Mouse (Mus musculus): ENCODE measurements around the gene Pdlim7. TPM values are rescaled to one million over a fixed set of nuclear protein-coding genes. Genes with fewer than 3 reads are reported as not detected.
A peak's percentile ranks its signal among the peaks of the same experiment; 100 is the strongest.

Gene Pdlim7
- total and polyA plus RNA-seq, 3 experiments, result 8.7 to 32.5 (median 11.2) TPM

GRCm38 (mm10) chr13:55450511-55450980, 62.9 kb downstream of the Pdlim7 start:
- peaks cover 48 to 62% of the 10 kb centered on the region in 2 experiments for H3K36me3 ChIP-seq (replicated peaks in 1 of 2; ENCODE audit: control insufficient read depth in 1 of 2, insufficient read depth in 1 of 2, low read length in 1 of 2)
- in situ Hi-C loops (cut with MboI; ENCODE audit: low pct_ligation_motif_present, low pct_unique_long_range_greater_than_20kb, low sequenced_read_pairs), result no loop called here
- H3K27ac ChIP-seq (ENCODE audit: insufficient read depth, low read depth), result no peak overlapping the region

GRCm38 (mm10) chr13:55449679-55450441, 63.6 kb downstream of the Pdlim7 start:
- Histone ChIP-seq H3K79me2 (replicated peaks; ENCODE audit: control insufficient read depth, extremely low read depth, insufficient read depth, poor library complexity, severe bottlenecking) (peaks cover 34% of the 10 kb centered on the region), H3K4me2 (ENCODE audit: insufficient read depth, low read depth, poor library complexity, severe bottlenecking) (peak overlapping the region; percentile 43; the same call in 1 of the 2 replicates), H3K4me1 (ENCODE audit: control insufficient read depth in 1 of 2, insufficient read depth in 2 of 2) (peaks cover 26 to 55% of the 10 kb centered on the region in 2 experiments), H3K9ac (ENCODE audit: insufficient read depth, low read depth) (no peak overlapping the region; the same call in 1 of the 2 replicates), H3K27ac (ENCODE audit: insufficient read depth, low read depth) (peak overlapping the region; percentile 84), H3K4me3 (replicated peaks in 1 of 3; ENCODE audit: low read depth in 2 of 3, low read length in 2 of 3, poor library complexity in 1 of 3) (no peak overlapping the region), H3K27me3 (replicated peaks) (no peaks in the 10 kb centered on the region), H3K9me3 (replicated peaks; ENCODE audit: low read length) (no peaks in the 10 kb centered on the region), H3K36me3 (replicated peaks in 1 of 2; ENCODE audit: control insufficient read depth in 1 of 2, insufficient read depth in 1 of 2, low read length in 1 of 2) (peaks cover 43 to 56% of the 10 kb centered on the region in 2 experiments)
- dilution Hi-C loops (cut with MboI; ENCODE audit: extremely low pct_ligation_motif_present, extremely low pct_unique_long_range_greater_than_20kb, low sequenced_read_pairs) (no loop called here), in situ Hi-C loops (cut with MboI; ENCODE audit: low pct_ligation_motif_present, low pct_unique_long_range_greater_than_20kb, low sequenced_read_pairs) (no loop called here)
- TF ChIP-seq EP300 (IDR thresholded peaks at IDR 0.05; ENCODE audit: low read length), result peak; percentile 72
- peak; percentile 86 for TF ChIP-seq ETS1 (conservative IDR thresholded peaks at IDR 0.05; ENCODE audit: low read depth, low read length)
- TF ChIP-seq UBTF (IDR thresholded peaks at IDR 0.05; ENCODE audit: low read depth, low read length), result no peak
- 0 out of 2 replicates have a peak, but pooled peaks have one; percentile 1 for TF ChIP-seq ELF1 (IDR thresholded peaks at IDR 0.05; ENCODE audit: low read depth, low read length)
- TF ChIP-seq CHD2 (IDR thresholded peaks at IDR 0.05; ENCODE audit: low read length), result peak; percentile 9; the same call in 1 of the 2 replicates
- no peak for TF ChIP-seq E2F4 (IDR thresholded peaks at IDR 0.05; ENCODE audit: insufficient replicate concordance, low read depth, low read length)
- peak; percentile 85 for TF ChIP-seq IRF4 (IDR thresholded peaks at IDR 0.05; ENCODE audit: low read depth, low read length)
- no peak for TF ChIP-seq NRF1 (IDR thresholded peaks at IDR 0.05; ENCODE audit: low read depth, low read length)
- 0 out of 2 replicates have a peak, but pooled peaks have one; percentile 10 for TF ChIP-seq SMC3 (IDR thresholded peaks at IDR 0.05; ENCODE audit: low read depth, low read length)
- no peak for TF ChIP-seq MAZ (IDR thresholded peaks at IDR 0.05; ENCODE audit: low read depth, low read length)
- peak; percentile 66; the same call in 1 of the 2 replicates for TF ChIP-seq BHLHE40 (IDR thresholded peaks at IDR 0.05; ENCODE audit: low read depth, low read length)
- TF ChIP-seq TCF12 (IDR thresholded peaks at IDR 0.05; ENCODE audit: low read depth, low read length), result peak; percentile 98
- peak; percentile 62 for TF ChIP-seq MEF2A (IDR thresholded peaks at IDR 0.05; ENCODE audit: borderline replicate concordance, low read depth, low read length)
- TF ChIP-seq MXI1 (IDR thresholded peaks at IDR 0.05; ENCODE audit: low read depth, low read length), result peak; percentile 49; the same call in 1 of the 2 replicates
- TF ChIP-seq POLR2A (IDR thresholded peaks at IDR 0.05; ENCODE audit: low read depth, low read length), result peak; percentile 39; the same call in 1 of the 2 replicates
- no peak for TF ChIP-seq ZC3H11A (IDR thresholded peaks at IDR 0.05; ENCODE audit: low read depth, low read length)
- peak; percentile 79 for TF ChIP-seq MYC (IDR thresholded peaks at IDR 0.05; ENCODE audit: low read depth, low read length)
- no peak for TF ChIP-seq JUN (IDR thresholded peaks at IDR 0.05; ENCODE audit: insufficient read depth, low read depth, low read length)
- peak; percentile 50 for TF ChIP-seq MAX (IDR thresholded peaks at IDR 0.05; ENCODE audit: low read length)
- peak; percentile 78 for DNase-seq (ENCODE audit: extremely low read depth)

More at GRCm38 (mm10) chr13:55450511-55450980, 62.9 kb downstream of the Pdlim7 start:
- H3K4me3 ChIP-seq (replicated peaks in 1 of 3; ENCODE audit: low read depth in 2 of 3, low read length in 2 of 3, poor library complexity in 1 of 3), result no peak overlapping the region
- TF ChIP-seq UBTF (IDR thresholded peaks at IDR 0.05; ENCODE audit: low read depth, low read length) (no peak), EP300 (IDR thresholded peaks at IDR 0.05; ENCODE audit: low read length) (no peak), TBP (conservative IDR thresholded peaks at IDR 0.05; ENCODE audit: low read depth, low read length) (no peak), CHD1 (IDR thresholded peaks at IDR 0.05; ENCODE audit: low read depth, low read length) (no peak), MAX (IDR thresholded peaks at IDR 0.05; ENCODE audit: low read length) (no peak), ZKSCAN1 (IDR thresholded peaks at IDR 0.05; ENCODE audit: borderline replicate concordance, low read depth, low read length) (no peak), TCF12 (IDR thresholded peaks at IDR 0.05; ENCODE audit: low read depth, low read length) (no peak), USF2 (conservative IDR thresholded peaks at IDR 0.05; ENCODE audit: low read depth, low read length) (no peak), POLR2AphosphoS2 (IDR thresholded peaks at IDR 0.05; ENCODE audit: low read depth, low read length) (no peak), NELFE (IDR thresholded peaks at IDR 0.05; ENCODE audit: low read depth, low read length) (no peak), MXI1 (IDR thresholded peaks at IDR 0.05; ENCODE audit: low read depth, low read length) (no peak), MAFK (IDR thresholded peaks at IDR 0.05; ENCODE audit: insufficient replicate concordance, low read length) (no peak), JUND (conservative IDR thresholded peaks at IDR 0.05; ENCODE audit: low read depth, low read length) (no peak), ELF1 (IDR thresholded peaks at IDR 0.05; ENCODE audit: low read depth, low read length) (no peak), HCFC1 (IDR thresholded peaks at IDR 0.05; ENCODE audit: low read depth, low read length) (no peak), ZC3H11A (IDR thresholded peaks at IDR 0.05; ENCODE audit: low read depth, low read length) (no peak), POLR2A (IDR thresholded peaks at IDR 0.05; ENCODE audit: low read depth, low read length) (no peak), ETS1 (conservative IDR thresholded peaks at IDR 0.05; ENCODE audit: low read depth, low read length) (no peak)
- no peaks in the 10 kb centered on the region for H3K9me3 ChIP-seq (replicated peaks; ENCODE audit: low read length)
- H3K27me3 ChIP-seq (replicated peaks), result no peaks in the 10 kb centered on the region
- dilution Hi-C loops (cut with MboI; ENCODE audit: extremely low pct_ligation_motif_present, extremely low pct_unique_long_range_greater_than_20kb, low sequenced_read_pairs), result no loop called here
- H3K79me2 ChIP-seq (replicated peaks; ENCODE audit: control insufficient read depth, extremely low read depth, insufficient read depth, poor library complexity, severe bottlenecking), result peaks cover 31% of the 10 kb centered on the region
- peaks cover 26 to 55% of the 10 kb centered on the region in 2 experiments for H3K4me1 ChIP-seq (ENCODE audit: control insufficient read depth in 1 of 2, insufficient read depth in 2 of 2)
- H3K4me2 ChIP-seq (ENCODE audit: insufficient read depth, low read depth, poor library complexity, severe bottlenecking), result no peak overlapping the region
- no peak for DNase-seq (ENCODE audit: extremely low read depth)
- H3K9ac ChIP-seq (ENCODE audit: insufficient read depth, low read depth), result no peak overlapping the region

Data from CH12.LX (cell line).